Mouse (Mus musculus) forebrain, embryonic 11.5 days (tissue): ENCODE measurements at regions not wholly inside any gene's neighbourhood (a gene's known extent, or its start where the extent isn't known, plus 50 kb on each side); places are given as distances from the start of the nearest gene placed in this dataset.
A peak's percentile ranks its signal among the peaks of the same experiment; 100 is the strongest.

ENCODE experiments used
- ATAC-seq: fragments of 200-750 bp; cut with Nextera tagmentation; replicated peaks from 2 replicates; pipeline ENCODE4 v1.8.0; 2017; ENCODE audit warnings: moderate TSS enrichment; ENCODE audit not compliant: low FRiP score
- DNase-seq: peaks from one replicate; pipeline ENCODE4 v3.0.0-alpha.2; 2017; ENCODE audit warnings: low spot score
- H3K27ac ChIP-seq: fragments of 300-500 bp; sonication (generic); 2 replicates; pipeline ENCODE4 v1.5.1; 2014; ENCODE audit warnings: low read depth, low read length
- H3K27me3 ChIP-seq: fragments of 300-500 bp; sonication (generic); 2 replicates; pipeline ENCODE4 v1.6.1; 2014; ENCODE audit warnings: mild to moderate bottlenecking, low read length, mixed read lengths; ENCODE audit not compliant: control insufficient read depth, insufficient read depth
- H3K36me3 ChIP-seq: fragments of 300-500 bp; sonication (generic); 2 replicates; pipeline ENCODE4 v1.6.1; 2014; ENCODE audit warnings: mild to moderate bottlenecking, low read length, moderate library complexity, mixed read lengths; ENCODE audit not compliant: control insufficient read depth, insufficient read depth
- H3K4me1 ChIP-seq: fragments of 300-500 bp; sonication (generic); replicated peaks from 2 replicates; pipeline ENCODE4 v1.6.1; 2014; ENCODE audit warnings: low read length, mixed read lengths; ENCODE audit not compliant: control insufficient read depth, insufficient read depth
- H3K4me2 ChIP-seq: fragments of 300-500 bp; sonication (generic); 2 replicates; pipeline ENCODE4 v1.6.1; 2014; ENCODE audit warnings: low read depth, mild to moderate bottlenecking, low read length, moderate library complexity, mixed read lengths; ENCODE audit not compliant: severe bottlenecking
- H3K4me3 ChIP-seq: fragments of 300-500 bp; sonication (generic); 2 replicates; pipeline ENCODE4 v1.5.1; 2014; ENCODE audit warnings: low read depth, low read length
- H3K9ac ChIP-seq: fragments of 300-500 bp; sonication (generic); 2 replicates; pipeline ENCODE4 v1.6.1; 2014; ENCODE audit warnings: low read length
- H3K9me3 ChIP-seq: fragments of 300-500 bp; sonication (generic); 2 replicates; pipeline ENCODE4 v1.6.1; 2016; ENCODE audit warnings: low read length, mixed read lengths; ENCODE audit not compliant: control insufficient read depth
- WGBS: fragments of 180-500 bp; shearing (Covaris S2); extraction: QIAGEN DNeasy Blood & Tissue Kit; methylation state at CpG from one replicate; pipeline ENCODE4 v1.1.7; 2014; 5-methylcytosine and 5-hydroxymethylcytosine counted together

GRCm38 (mm10) chr5:42767688-42768087 lies 465.3 kb upstream of the Cpeb2 start:
- Histone ChIP-seq H3K27me3 (no peaks in the 10 kb centered on the region), H3K4me3 (no peak overlapping the region), H3K27ac (no peak overlapping the region), H3K9me3 (no peaks in the 10 kb centered on the region), H3K9ac (no peak overlapping the region), H3K4me2 (no peak overlapping the region), H3K4me1 (no peaks in the 10 kb centered on the region), H3K36me3 (no peaks in the 10 kb centered on the region)
- WGBS: 80% methylated on average over 3 of the region's 3 CpGs
- no peak for ATAC-seq
- DNase-seq: no peak

DNA sequence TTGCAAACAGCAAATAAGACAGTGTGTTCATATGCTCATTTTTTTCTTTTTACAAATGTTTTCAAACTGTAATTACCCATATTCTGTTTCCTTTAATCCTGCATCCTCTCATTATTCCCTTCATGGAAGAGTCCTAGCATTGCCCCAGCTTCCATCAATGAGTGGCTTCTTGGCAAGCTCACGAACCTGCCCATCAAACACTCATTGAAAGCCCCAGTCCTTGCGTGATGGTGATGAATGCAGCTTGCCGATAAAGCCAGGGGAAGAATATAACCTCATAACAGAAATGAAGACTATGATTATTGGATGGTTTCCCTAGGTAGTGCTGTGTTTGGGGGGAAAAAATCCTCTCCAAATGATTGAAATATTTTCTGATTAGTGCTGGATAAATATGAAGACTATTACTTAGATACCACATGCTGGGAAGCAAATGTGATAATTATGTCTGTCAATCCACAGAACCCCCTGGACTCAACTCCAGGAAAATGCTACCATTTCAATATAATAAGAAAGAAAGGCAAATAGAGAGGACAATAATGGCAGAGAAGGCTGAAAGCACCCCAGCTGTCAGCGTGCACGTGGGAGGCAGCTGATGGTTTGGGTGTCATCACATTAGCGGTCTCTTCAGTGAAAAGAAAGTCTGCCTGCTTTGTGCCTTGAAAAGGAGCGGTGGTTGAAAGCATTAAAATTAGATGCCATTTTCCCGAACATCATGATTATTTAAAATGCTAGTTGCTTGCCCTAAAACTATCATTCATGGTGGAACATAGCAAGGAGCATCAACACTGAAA lies 455.7 kb upstream of the Cpeb2 start:
- no peaks in the 10 kb centered on the region for H3K27me3 ChIP-seq
- WGBS: 72% methylated on average over 8 of the region's 8 CpGs
- no peak overlapping the region for H3K4me2 ChIP-seq
- H3K4me3 ChIP-seq: no peak overlapping the region
- no peak overlapping the region for H3K9ac ChIP-seq
- H3K27ac ChIP-seq: no peak overlapping the region
- no peaks in the 10 kb centered on the region for H3K36me3 ChIP-seq
- DNase-seq: no peak
- no peaks in the 10 kb centered on the region for H3K9me3 ChIP-seq
- ATAC-seq: 0 out of 2 replicates have a peak, but pooled peaks have one; percentile 18
- no peaks in the 10 kb centered on the region for H3K4me1 ChIP-seq

- Histone ChIP-seq H3K27me3 (no peaks in the 10 kb centered on the region), H3K27ac (no peak overlapping the region), H3K36me3 (no peaks in the 10 kb centered on the region), H3K4me2 (no peak overlapping the region), H3K9me3 (no peaks in the 10 kb centered on the region), H3K9ac (no peak overlapping the region), H3K4me3 (no peak overlapping the region), H3K4me1 (no peaks in the 10 kb centered on the region)
- DNase-seq (no peak), ATAC-seq (no peak)
- WGBS: 94% methylated on average over 7 of the region's 7 CpGs
Measured at GRCm38 (mm10) chr5:42805958-42806357, 427.0 kb upstream of the Cpeb2 start.
